Mouse (Mus musculus) liver, adult (tissue): ENCODE measurements around the gene Atp1a3.

Experiments used
- GATA4 ChIP-seq: IDR thresholded peaks from 2 replicates; pipeline ENCODE4 v1.6.1; 2014; ENCODE audit warnings: mild to moderate bottlenecking, low read length; ENCODE audit not compliant: insufficient replicate concordance

Gene Atp1a3

GRCm38 (mm10) chr7:25008635-25009034, 2.9 kb upstream of the Atp1a3 start:
- no peak for TF ChIP-seq GATA4

GRCm38 (mm10) chr7:25007609-25008374, 2.0 kb upstream of the Atp1a3 start:
- no peak for TF ChIP-seq GATA4

- no peak for TF ChIP-seq GATA4
Observed at GRCm38 (mm10) chr7:25006586-25007364, 1.0 kb upstream of the Atp1a3 start.

GRCm38 (mm10) chr7:25006171-25006570, 413 bp upstream of the Atp1a3 start:
- no peak for TF ChIP-seq GATA4

- TF ChIP-seq GATA4: no peak
Observed at GRCm38 (mm10) chr7:25004806-25005205, 952 bp downstream of the Atp1a3 start.

GRCm38 (mm10) chr7:25003820-25004388, 1.9 kb downstream of the Atp1a3 start:
- TF ChIP-seq GATA4: no peak

GRCm38 (mm10) chr7:25003291-25003690, 2.5 kb downstream of the Atp1a3 start:
- TF ChIP-seq GATA4: no peak

- no peak for TF ChIP-seq GATA4
Observed at GRCm38 (mm10) chr7:25000711-25001110, 5.0 kb downstream of the Atp1a3 start.

- no peak for TF ChIP-seq GATA4
Observed at GRCm38 (mm10) chr7:25000211-25000610, 5.5 kb downstream of the Atp1a3 start.

- TF ChIP-seq GATA4: no peak
Observed at GRCm38 (mm10) chr7:24993081-24993480, 12.7 kb downstream of the Atp1a3 start.

GRCm38 (mm10) chr7:24990478-24990877, 15.3 kb downstream of the Atp1a3 start:
- no peak for TF ChIP-seq GATA4

- TF ChIP-seq GATA4: no peak
Observed at GRCm38 (mm10) chr7:24987941-24988340, 17.8 kb downstream of the Atp1a3 start.

GRCm38 (mm10) chr7:24985799-24986198, 20.0 kb downstream of the Atp1a3 start:
- no peak for TF ChIP-seq GATA4

- no peak for TF ChIP-seq GATA4
Observed at GRCm38 (mm10) chr7:24984307-24984706, 21.5 kb downstream of the Atp1a3 start.

- TF ChIP-seq GATA4: no peak
Observed at GRCm38 (mm10) chr7:24983396-24983795, 22.4 kb downstream of the Atp1a3 start.

GRCm38 (mm10) chr7:24980439-24980838, 25.3 kb downstream of the Atp1a3 start:
- no peak for TF ChIP-seq GATA4
